Mouse (Mus musculus): ENCODE measurements around the gene Zik1.

The Zik1 gene

GRCm38 (mm10) chr7:10494786-10495521 lies at the start of gene Zik1:
Gene Zik1 (minus strand): TSS chr7:10495394.
- peak; percentile 75 for DNase-seq (ENCODE audit: extremely low spot score, low read depth, low spot score)

GRCm38 (mm10) chr7:10495578-10495977 lies 384 bp upstream of the Zik1 start:
- no peak for DNase-seq (ENCODE audit: extremely low spot score, low read depth, low spot score)

- DNase-seq (ENCODE audit: extremely low spot score, low read depth, low spot score), result no peak
Measured at GRCm38 (mm10) chr7:10480588-10481233, 14.5 kb downstream of the Zik1 start.

- no peak for DNase-seq (ENCODE audit: extremely low spot score, low read depth, low spot score)
Measured at GRCm38 (mm10) chr7:10479813-10480212, 15.4 kb downstream of the Zik1 start.

GRCm38 (mm10) chr7:10458166-10458565 lies 37.0 kb downstream of the Zik1 start:
- no peak for DNase-seq (ENCODE audit: extremely low spot score, low read depth, low spot score)

GRCm38 (mm10) chr7:10443031-10443430 lies 52.2 kb downstream of the Zik1 start, which contains the start of gene Vmn1r67:
Gene Vmn1r67 (plus strand): TSS chr7:10443331.
- DNase-seq (ENCODE audit: extremely low spot score, low read depth, low spot score), result no peak

All from hindlimb bud, embryonic 11.5 days (tissue).